Mouse (Mus musculus) small intestine, adult 2 months (tissue): ENCODE data around the gene Rad51ap1.

Experiments
- CTCF ChIP-seq: fragments of 200-500 bp; IDR thresholded peaks from 2 replicates; pipeline ENCODE4 v1.5.1; 2012; ENCODE audit warnings: low read depth, mild to moderate bottlenecking, control low read depth, inconsistent platforms, low read length, moderate library complexity, mixed read lengths; ENCODE audit not compliant: insufficient replicate concordance, insufficient read length; ENCODE audit errors: extremely low read depth
- POLR2A ChIP-seq: fragments of 200-500 bp; IDR thresholded peaks from 2 replicates; pipeline ENCODE4 v1.6.1; 2012; ENCODE audit warnings: low read depth, mild to moderate bottlenecking, control low read depth, inconsistent platforms, low read length, moderate library complexity

GRCm38 (mm10) chr6:126961371-126962018 is 22.1 kb upstream of the Rad51ap1 start:
- TF ChIP-seq CTCF: no peak
- TF ChIP-seq POLR2A: no peak
